Mouse (Mus musculus) liver, embryonic 16.5 days (tissue): ENCODE data around the gene Snrpg. TPM values are rescaled to one million over a fixed set of nuclear protein-coding genes. Genes with fewer than 3 reads are reported as not detected.

Experiments used
- ATAC-seq: fragments of 200-750 bp; cut with Nextera tagmentation; 2 replicates; pipeline ENCODE4 v1.8.0; 2017; ENCODE audit warnings: low read depth, mild to moderate bottlenecking, moderate number of reproducible peaks, moderate library complexity
- H3K27ac ChIP-seq: fragments of 300-500 bp; sonication (generic); 2 replicates; pipeline ENCODE4 v1.5.1; 2014; ENCODE audit warnings: mild to moderate bottlenecking, low read length
- H3K27me3 ChIP-seq: fragments of 300-500 bp; sonication (generic); 2 replicates; pipeline ENCODE4 v1.6.1; 2014; ENCODE audit warnings: low read depth, low read length, mixed read lengths; ENCODE audit not compliant: control insufficient read depth, insufficient read depth
- H3K36me3 ChIP-seq: fragments of 300-500 bp; sonication (generic); 2 replicates; pipeline ENCODE4 v1.6.1; 2014; ENCODE audit warnings: mild to moderate bottlenecking; ENCODE audit not compliant: control insufficient read depth, insufficient read depth
- H3K4me1 ChIP-seq: fragments of 300-500 bp; sonication (generic); 2 replicates; pipeline ENCODE4 v1.6.1; 2014; ENCODE audit warnings: low read depth, low read length, mixed read lengths; ENCODE audit not compliant: control insufficient read depth
- H3K4me2 ChIP-seq: fragments of 300-500 bp; sonication (generic); 2 replicates; pipeline ENCODE4 v1.6.1; 2014; ENCODE audit warnings: low read depth, low read length, mixed read lengths
- H3K4me3 ChIP-seq: fragments of 300-500 bp; sonication (generic); 2 replicates; pipeline ENCODE4 v1.5.1; 2014; ENCODE audit warnings: low read depth, mild to moderate bottlenecking, low read length
- H3K9ac ChIP-seq: fragments of 300-500 bp; sonication (generic); 2 replicates; pipeline ENCODE4 v1.6.1; 2014; ENCODE audit warnings: low read depth, low read length
- H3K9me3 ChIP-seq: fragments of 300-500 bp; sonication (generic); replicated peaks from 2 replicates; pipeline ENCODE4 v1.6.1; 2016; ENCODE audit warnings: low read length; ENCODE audit not compliant: control insufficient read depth
- WGBS: fragments of 180-500 bp; shearing (Covaris S2); extraction: QIAGEN DNeasy Blood & Tissue Kit; methylation state at CpG from one replicate; pipeline ENCODE4 v1.1.7; 2014; ENCODE audit not compliant: insufficient replicate concordance; 5-methylcytosine and 5-hydroxymethylcytosine counted together
- polyA plus RNA-seq: library from polyadenylated mRNA; unstranded; fragments of >200 nt; fragmentation: Nextera tagmentation; extraction: Ambion mirVana; gene quantifications from 2 replicates; pipeline ENCODE4 v1.2.1, GENCODE M21; 2015

Gene Snrpg
- polyA plus RNA-seq, 1 experiment from 2014 or later = 256 TPM

GRCm38 (mm10) chr6:86399995-86400394 lies 28.9 kb downstream of the Snrpg start:
- no peak overlapping the region for H3K9ac ChIP-seq
- H3K36me3 ChIP-seq = no peaks in the 10 kb centered on the region
- 43% methylated on average over 2 of the region's 2 CpGs for WGBS
- H3K27ac ChIP-seq = 0 out of 2 replicates have a peak overlapping the region, but pooled peaks have one; percentile 16
- ATAC-seq = no peak
- H3K4me2 ChIP-seq = no peak overlapping the region
- peaks cover 32% of the 10 kb centered on the region for H3K4me1 ChIP-seq
- no peaks in the 10 kb centered on the region for H3K27me3 ChIP-seq
- no peak overlapping the region for H3K4me3 ChIP-seq
- no peaks in the 10 kb centered on the region for H3K9me3 ChIP-seq

GRCm38 (mm10) chr6:86400972-86401371 lies 29.9 kb downstream of the Snrpg start:
- H3K27ac ChIP-seq = no peak overlapping the region
- H3K4me3 ChIP-seq = peak overlapping the region; percentile 35
- 3% methylated on average over 9 of the region's 9 CpGs for WGBS

GRCm38 (mm10) chr6:86402681-86403607 lies 31.8 kb downstream of the Snrpg start:
- no peaks in the 10 kb centered on the region; the same call in 1 of the 2 replicates for H3K36me3 ChIP-seq
- H3K27ac ChIP-seq = no peak overlapping the region
- H3K4me1 ChIP-seq = peaks cover 12% of the 10 kb centered on the region
- no peaks in the 10 kb centered on the region for H3K27me3 ChIP-seq
- no peak for ATAC-seq
- peak overlapping the region; percentile 40; the same call in 1 of the 2 replicates for H3K9ac ChIP-seq
- peak overlapping the region; percentile 83 for H3K4me3 ChIP-seq
- H3K4me2 ChIP-seq = peak overlapping the region; percentile 39
- no peaks in the 10 kb centered on the region for H3K9me3 ChIP-seq
- WGBS = 33% methylated on average over 12 of the region's 12 CpGs

More at GRCm38 (mm10) chr6:86400972-86401371, 29.9 kb downstream of the Snrpg start:
- Histone ChIP-seq H3K36me3 (no peaks in the 10 kb centered on the region), H3K9me3 (no peaks in the 10 kb centered on the region), H3K4me2 (peak overlapping the region; percentile 53), H3K9ac (peak overlapping the region; percentile 37; the same call in 1 of the 2 replicates), H3K4me1 (peaks cover 28% of the 10 kb centered on the region), H3K27me3 (no peaks in the 10 kb centered on the region)
- peak; percentile 25 for ATAC-seq

- H3K4me3 ChIP-seq = peak overlapping the region; percentile 83
- peak overlapping the region; percentile 84; the same call in 1 of the 2 replicates for H3K9ac ChIP-seq
- H3K4me1 ChIP-seq = peaks cover 11% of the 10 kb centered on the region
- WGBS = under 1% methylated on average over 15 of the region's 15 CpGs
- H3K9me3 ChIP-seq = no peaks in the 10 kb centered on the region
- peak; percentile 56 for ATAC-seq
- peak overlapping the region; percentile 93 for H3K27ac ChIP-seq
- H3K27me3 ChIP-seq = no peaks in the 10 kb centered on the region
- H3K36me3 ChIP-seq = no peaks in the 10 kb centered on the region; the same call in 1 of the 2 replicates
- peak overlapping the region; percentile 39 for H3K4me2 ChIP-seq
These were observed 32.6 kb downstream of the Snrpg start for GRCm38 (mm10) chr6:86403728-86404099.

- no peaks in the 10 kb centered on the region for H3K9me3 ChIP-seq
- peaks cover 11% of the 10 kb centered on the region for H3K4me1 ChIP-seq
- peak within 1 kb of the TSS; percentile 84 for H3K9ac ChIP-seq
- H3K4me3 ChIP-seq = peak within 1 kb of the TSS; percentile 83
- H3K36me3 ChIP-seq = no peaks in the 10 kb centered on the region; the same call in 1 of the 2 replicates
- peak within 1 kb of the TSS; percentile 89 for H3K4me2 ChIP-seq
- peak; percentile 96 for ATAC-seq
- H3K27me3 ChIP-seq = no peaks in the 10 kb centered on the region
- H3K27ac ChIP-seq = peak within 1 kb of the TSS; percentile 93
- WGBS = under 1% methylated on average over 62 of the region's 62 CpGs
These were observed 33.2 kb downstream of the Snrpg start, which contains the start of gene Tia1 for GRCm38 (mm10) chr6:86404100-86404861. Gene Tia1 (plus strand): TSS chr6:86404219.

GRCm38 (mm10) chr6:86404996-86405395 lies 33.9 kb downstream of the Snrpg start:
- Histone ChIP-seq H3K4me2 (peak overlapping the region; percentile 89), H3K36me3 (no peaks in the 10 kb centered on the region; the same call in 1 of the 2 replicates), H3K4me1 (peaks cover 11% of the 10 kb centered on the region), H3K27me3 (no peaks in the 10 kb centered on the region), H3K27ac (peak overlapping the region; percentile 19; the same call in 1 of the 2 replicates), H3K9ac (peak overlapping the region; percentile 84), H3K4me3 (peak overlapping the region; percentile 83), H3K9me3 (no peaks in the 10 kb centered on the region)
- ATAC-seq = no peak
- WGBS = under 1% methylated on average over 11 of the region's 11 CpGs

GRCm38 (mm10) chr6:86406306-86406705 lies 35.2 kb downstream of the Snrpg start:
- Histone ChIP-seq H3K27me3 (no peaks in the 10 kb centered on the region), H3K36me3 (no peaks in the 10 kb centered on the region; the same call in 1 of the 2 replicates), H3K4me3 (no peak overlapping the region), H3K4me2 (no peak overlapping the region), H3K4me1 (peaks cover 7% of the 10 kb centered on the region), H3K9ac (no peak overlapping the region), H3K9me3 (no peaks in the 10 kb centered on the region), H3K27ac (no peak overlapping the region)
- ATAC-seq = no peak

GRCm38 (mm10) chr6:86418711-86419110 lies 47.6 kb downstream of the Snrpg start:
- Histone ChIP-seq H3K4me1 (no peaks in the 10 kb centered on the region), H3K36me3 (peaks cover 12% of the 10 kb centered on the region), H3K9ac (no peak overlapping the region), H3K27ac (no peak overlapping the region), H3K27me3 (no peaks in the 10 kb centered on the region), H3K4me2 (no peak overlapping the region), H3K9me3 (no peaks in the 10 kb centered on the region), H3K4me3 (no peak overlapping the region)
- no peak for ATAC-seq
- 69% methylated on average over 6 of the region's 6 CpGs for WGBS
